Comparison of ENCODE assay signal across 8 mouse cellular contexts in the genomic region with DNA sequence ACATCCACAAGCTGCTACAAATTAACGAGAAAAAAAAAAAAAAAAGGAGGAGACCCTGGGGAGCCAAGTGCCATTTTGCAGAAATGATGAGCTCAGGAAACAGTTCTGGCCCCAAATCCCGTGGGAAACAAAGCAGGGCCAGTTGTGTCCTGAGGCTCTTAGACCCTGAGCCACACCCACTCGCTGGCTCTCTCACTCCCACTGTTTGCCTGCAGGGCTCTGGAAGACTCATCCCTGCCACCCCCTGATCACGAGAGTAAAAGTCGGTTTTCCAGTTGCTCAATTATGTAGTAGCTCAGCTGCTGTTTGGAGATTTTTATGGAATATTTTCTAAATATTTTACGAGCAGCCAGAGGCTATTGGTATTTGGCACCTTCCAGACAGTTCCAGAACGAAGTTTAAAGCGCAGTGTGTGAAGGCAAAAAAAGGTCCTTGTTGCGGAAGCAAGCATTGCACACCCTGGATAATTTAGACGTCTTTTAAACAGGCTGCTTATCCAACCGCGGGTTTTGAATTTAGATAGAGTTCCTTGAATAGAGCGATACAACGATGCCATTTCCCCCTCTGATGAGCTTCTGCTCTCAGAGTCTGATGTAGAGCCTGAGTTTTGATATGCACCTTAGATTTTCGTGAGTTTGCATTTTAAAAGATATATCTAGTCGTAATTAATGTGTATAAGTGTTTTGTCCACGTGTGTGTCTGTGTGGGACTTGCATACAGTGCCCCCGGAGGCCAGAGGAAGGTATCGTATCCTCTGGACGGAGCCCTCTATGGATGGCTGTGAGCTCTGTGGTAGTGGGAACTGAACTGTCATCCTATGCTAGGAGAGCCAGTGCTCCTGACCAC. TPM values are rescaled to one million over a fixed set of nuclear protein-coding genes. Genes with fewer than 3 reads are reported as not detected.
DNase-seq lines count a peak whose midpoint lies in the region; ATAC-seq and TF ChIP-seq lines count a peak whose summit lies in the region.

No protein-coding gene starts in this region.

- no peak for TF ChIP-seq EP300 in lung, postnatal 0 days (IDR thresholded peaks at IDR 0.05)

- no peak for TF ChIP-seq POLR2A in embryonic fibroblast, embryonic 13.5 days (IDR thresholded peaks at IDR 0.05; ENCODE audit: low read depth, low read length)

- peak overlapping the region; percentile 26; the same call in 1 of the 2 replicates for H3K4me2 ChIP-seq in hindbrain, embryonic 12.5 days (replicated peaks)
- H3K4me2 ChIP-seq in lung, postnatal 0 days (replicated peaks; ENCODE audit: low read depth, low read length), result peak overlapping the region; percentile 25; the same call in 1 of the 2 replicates

- peaks cover 22% of the 10 kb centered on the region for H3K4me1 ChIP-seq in heart, embryonic 10.5 days
- no peaks in the 10 kb centered on the region for H3K4me1 ChIP-seq in embryonic fibroblast, embryonic 13.5 days (ENCODE audit: control insufficient read depth, insufficient read depth, low read length)
- peaks cover 16% of the 10 kb centered on the region for H3K4me1 ChIP-seq in hindbrain, embryonic 12.5 days
- H3K4me1 ChIP-seq in lung, postnatal 0 days (ENCODE audit: insufficient read depth, low read depth, low read length), result no peaks in the 10 kb centered on the region

- peak; percentile 78 for ATAC-seq in hindbrain, embryonic 12.5 days (ENCODE audit: low FRiP score)
- ATAC-seq in lung, postnatal 0 days, result peak; percentile 55; the same call in 1 of the 2 replicates

- WGBS in heart, embryonic 10.5 days, result 31% methylated on average over 20 of the region's 20 CpGs
- WGBS in hindbrain, embryonic 12.5 days, result 30% methylated on average over 20 of the region's 20 CpGs
- WGBS in lung, postnatal 0 days, result 31% methylated on average over 20 of the region's 20 CpGs

- intact Hi-C loops in heart, postnatal 36 days (cut with DNase I), result no loop called here

- H3K9ac ChIP-seq in hindbrain, embryonic 12.5 days, result no peak overlapping the region
- H3K9ac ChIP-seq in lung, postnatal 0 days (replicated peaks; ENCODE audit: low read depth), result no peak overlapping the region

- 0 out of 2 replicates have a peak overlapping the region, but pooled peaks have one; percentile 31 for H3K4me3 ChIP-seq in heart, embryonic 10.5 days
- peak overlapping the region; percentile 21 for H3K4me3 ChIP-seq in embryonic fibroblast, embryonic 13.5 days (ENCODE audit: insufficient read depth, low read length)
- H3K4me3 ChIP-seq in hindbrain, embryonic 12.5 days, result no peak overlapping the region
- H3K4me3 ChIP-seq in lung, postnatal 0 days (ENCODE audit: low read depth, low read length), result no peak overlapping the region; the same call in 1 of the 2 replicates

- peak; percentile 24; the same call in 1 of the 2 replicates for TF ChIP-seq CTCF in embryonic fibroblast, embryonic 13.5 days (IDR thresholded peaks at IDR 0.05; ENCODE audit: borderline replicate concordance, insufficient read depth, low read length)
- TF ChIP-seq CTCF in lung, postnatal 0 days (IDR thresholded peaks at IDR 0.05), result peak; percentile 64

- no peak overlapping the region; the same call in 1 of the 2 replicates for H3K27ac ChIP-seq in heart, embryonic 10.5 days
- H3K27ac ChIP-seq in embryonic fibroblast, embryonic 13.5 days (ENCODE audit: insufficient read depth, low read length), result no peak overlapping the region
- H3K27ac ChIP-seq in hindbrain, embryonic 12.5 days, result no peak overlapping the region
- H3K27ac ChIP-seq in lung, postnatal 0 days (ENCODE audit: low read length), result no peak overlapping the region

- no peaks in the 10 kb centered on the region for H3K27me3 ChIP-seq in heart, embryonic 10.5 days (ENCODE audit: insufficient read depth, poor library complexity, severe bottlenecking)
- no peaks in the 10 kb centered on the region for H3K27me3 ChIP-seq in hindbrain, embryonic 12.5 days
- H3K27me3 ChIP-seq in lung, postnatal 0 days (replicated peaks; ENCODE audit: insufficient read depth, low read length), result no peaks in the 10 kb centered on the region
- H3K27me3 ChIP-seq in splenic B cell, adult 2 months (ENCODE audit: control insufficient read depth, insufficient read depth, low read length, poor library complexity, severe bottlenecking), result no peaks in the 10 kb centered on the region

- no peak for DNase-seq in heart, embryonic 10.5 days (ENCODE audit: low spot score)
- no peak for DNase-seq in heart, postnatal 36 days
- peak; percentile 76 for DNase-seq in ES-CJ7 (ENCODE audit: low read depth, low spot score)
- peak; percentile 53 for DNase-seq in lung, postnatal 0 days (ENCODE audit: low spot score)
- DNase-seq in splenic B cell, adult 2 months (ENCODE audit: low read depth, low spot score), result peak; percentile 60
- no peak for DNase-seq in urinary bladder, adult 2 months (ENCODE audit: low spot score)

- H3K9me3 ChIP-seq in heart, embryonic 10.5 days, result no peaks in the 10 kb centered on the region
- H3K9me3 ChIP-seq in hindbrain, embryonic 12.5 days (replicated peaks), result no peaks in the 10 kb centered on the region
- H3K9me3 ChIP-seq in lung, postnatal 0 days (ENCODE audit: low read length), result no peaks in the 10 kb centered on the region

- no peaks in the 10 kb centered on the region for H3K36me3 ChIP-seq in heart, embryonic 10.5 days
- H3K36me3 ChIP-seq in hindbrain, embryonic 12.5 days, result no peaks in the 10 kb centered on the region
- H3K36me3 ChIP-seq in lung, postnatal 0 days (ENCODE audit: insufficient read depth, low read length), result no peaks in the 10 kb centered on the region
- no peaks in the 10 kb centered on the region for H3K36me3 ChIP-seq in splenic B cell, adult 2 months (ENCODE audit: control insufficient read depth, insufficient read depth, low read length, poor library complexity, severe bottlenecking)

RNA-seq across cellular contexts. Expression of a gene that starts 28.5 kb away (rescaled TPM):
- polyA plus RNA-seq in heart, embryonic 10.5 days (2016; fragmentation: Nextera tagmentation; extraction: Ambion mirVana), result 77.2 and 93.0 TPM in 2 replicates
- total RNA-seq in heart, postnatal 36 days (2021), result 10 to 100 TPM; 47.0 to 54.8 TPM
- polyA plus RNA-seq in embryonic fibroblast, embryonic 13.5 days (2011; ENCODE audit: insufficient read length, low read depth, missing spikeins), result 82.5 and 103 TPM in 2 replicates
- 81.3 and 84.2 TPM in 2 replicates for polyA plus RNA-seq in hindbrain, embryonic 12.5 days (2016; fragmentation: Nextera tagmentation; extraction: Ambion mirVana)
- 59.9 and 65.6 TPM in 2 replicates for polyA plus RNA-seq in lung, postnatal 0 days (2015; fragmentation: Nextera tagmentation; extraction: Ambion mirVana)
- 38.1 and 43.5 TPM in 2 replicates for polyA plus RNA-seq in urinary bladder, adult 2 months (2012; rRNA removed)

Comparison
In these comparisons a context has a peak if more than half of its experiments do, and no peak if none do; other contexts are left out.
1. DNase-seq: peak in ES-CJ7 (single experiment), lung, postnatal 0 days (single experiment) and splenic B cell, adult 2 months (single experiment); none in heart, embryonic 10.5 days (single experiment), heart, postnatal 36 days (0 of 2) and urinary bladder, adult 2 months (single experiment).
2. H3K4me3 ChIP-seq: peak in heart, embryonic 10.5 days (single experiment) and embryonic fibroblast, embryonic 13.5 days (single experiment); none in hindbrain, embryonic 12.5 days (single experiment) and lung, postnatal 0 days (single experiment).